Mouse (Mus musculus) granulocyte monocyte progenitor cell, adult 5-6 weeks (primary cell): ENCODE measurements around the gene Eps15l1. TPM values are rescaled to one million over a fixed set of nuclear protein-coding genes. Genes with fewer than 3 reads are reported as not detected.

ENCODE experiments used
- ATAC-seq: replicated peaks from 2 replicates; pipeline ENCODE4 v1.8.0; 2016; ENCODE audit warnings: mild to moderate bottlenecking, moderate TSS enrichment, inconsistent platforms; ENCODE audit not compliant: poor library complexity, severe bottlenecking
- total RNA-seq, 2 experiments: library from RNA; stranded (forward) in 1 of 2; stranded (reverse) in 1 of 2; fragments of 200-712, 200-1000 nt in 1 of 2; fragments of >200 nt in 1 of 2; fragmentation: Nextera tagmentation in 1 of 2; gene quantifications; 2 replicates each; pipeline ENCODE4 v1.2.3; 2014 to 2017

Gene Eps15l1
- total RNA-seq, 2 experiments from 2014 or later = 38.6 to 58.3 TPM

DNA sequence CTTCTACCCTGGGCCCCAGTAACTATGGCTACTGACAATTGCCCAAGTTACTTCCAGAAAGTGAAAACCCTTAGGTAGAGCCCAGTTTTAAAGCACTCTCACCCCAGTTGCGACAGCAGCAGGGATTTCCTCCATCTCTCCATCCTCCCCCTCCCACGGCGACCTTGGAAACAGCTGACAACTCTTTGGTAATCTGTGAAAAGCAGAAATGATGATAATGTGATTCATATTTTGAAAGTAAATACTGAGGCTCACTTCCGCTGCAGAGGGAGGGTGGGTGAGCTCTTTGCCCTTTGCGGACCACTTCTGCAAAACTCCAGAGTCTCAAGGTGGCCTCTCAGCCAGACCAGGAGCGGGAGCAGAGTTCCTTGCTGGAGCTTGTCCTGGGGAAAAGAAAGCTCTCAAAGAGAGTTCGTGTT is 98.8 kb downstream of the Eps15l1 start:
- ATAC-seq = peak; percentile 57

DNA sequence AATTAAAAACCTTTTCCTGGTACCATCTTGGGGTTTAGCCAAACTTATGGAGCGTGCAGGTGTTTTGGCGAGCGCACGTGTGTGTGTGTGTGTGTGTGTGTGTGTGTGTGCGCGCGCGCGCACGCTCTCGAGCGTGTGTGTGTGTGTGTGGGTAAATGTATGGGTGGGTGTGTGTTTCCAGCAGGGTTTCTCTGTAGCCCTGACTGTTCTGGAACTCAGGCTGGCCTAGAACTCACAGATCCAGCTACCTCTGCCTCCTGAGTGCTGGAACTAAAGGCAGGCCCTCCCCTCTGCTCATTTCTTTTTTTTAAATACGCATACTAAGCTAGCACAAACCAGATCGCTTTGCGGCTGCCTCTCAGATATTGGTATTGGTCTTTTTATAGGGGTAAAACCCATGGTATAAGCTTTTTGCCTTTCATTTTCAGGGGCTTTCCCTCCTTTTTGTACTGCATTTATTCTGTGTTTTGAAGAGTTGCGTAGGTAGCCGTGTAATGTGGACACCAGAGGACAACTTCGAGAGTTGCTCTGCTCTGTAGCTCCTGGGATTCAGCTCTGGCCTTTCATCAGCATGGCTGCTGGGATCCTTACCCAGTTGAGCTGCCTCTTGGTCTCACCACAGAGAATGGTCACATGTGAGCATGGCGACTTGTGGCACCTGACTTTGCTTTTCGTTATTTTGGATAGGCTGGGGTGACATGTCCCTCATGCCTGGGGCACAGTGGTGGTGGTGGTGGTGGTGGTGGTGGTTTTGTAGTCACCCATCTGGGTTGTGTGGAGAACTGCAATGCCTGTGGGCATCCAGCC is 99.4 kb downstream of the Eps15l1 start:
- ATAC-seq = no peak

DNA sequence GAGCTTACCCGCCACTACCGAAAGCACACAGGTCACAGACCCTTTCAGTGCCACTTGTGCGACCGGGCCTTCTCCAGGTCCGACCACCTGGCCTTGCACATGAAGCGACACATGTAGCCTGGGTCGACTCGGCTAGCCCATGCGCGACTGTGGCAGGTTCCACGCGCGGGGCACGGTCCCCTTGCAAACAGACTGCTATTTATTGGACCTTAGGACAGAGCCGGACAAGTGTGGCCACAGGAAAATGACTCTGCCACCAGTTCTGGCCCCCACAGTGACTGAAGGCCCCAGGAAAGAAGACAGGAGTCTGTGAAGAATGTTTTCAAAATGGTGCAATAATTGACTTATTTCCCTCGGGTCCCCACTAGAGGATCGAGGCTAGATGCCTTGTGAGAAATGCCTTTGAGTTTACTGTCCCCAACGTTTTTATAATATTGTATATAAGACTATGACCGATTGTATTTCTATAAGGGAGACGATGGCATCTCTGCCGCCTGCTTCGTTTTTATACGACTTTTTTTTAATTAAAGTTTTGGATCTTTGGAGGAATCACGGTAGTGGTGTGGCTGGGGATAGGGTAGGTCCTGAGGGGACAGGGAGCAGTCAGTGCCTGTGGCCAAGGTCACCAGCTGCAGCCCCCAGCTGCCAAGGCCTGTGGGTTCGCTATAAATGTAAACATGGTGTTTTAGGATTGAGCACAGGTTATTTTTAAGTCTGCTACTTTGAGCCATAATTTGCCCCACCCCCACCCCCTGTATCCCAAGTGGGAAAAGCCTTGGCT is 100.3 kb downstream of the Eps15l1 start:
- no peak for ATAC-seq

DNA sequence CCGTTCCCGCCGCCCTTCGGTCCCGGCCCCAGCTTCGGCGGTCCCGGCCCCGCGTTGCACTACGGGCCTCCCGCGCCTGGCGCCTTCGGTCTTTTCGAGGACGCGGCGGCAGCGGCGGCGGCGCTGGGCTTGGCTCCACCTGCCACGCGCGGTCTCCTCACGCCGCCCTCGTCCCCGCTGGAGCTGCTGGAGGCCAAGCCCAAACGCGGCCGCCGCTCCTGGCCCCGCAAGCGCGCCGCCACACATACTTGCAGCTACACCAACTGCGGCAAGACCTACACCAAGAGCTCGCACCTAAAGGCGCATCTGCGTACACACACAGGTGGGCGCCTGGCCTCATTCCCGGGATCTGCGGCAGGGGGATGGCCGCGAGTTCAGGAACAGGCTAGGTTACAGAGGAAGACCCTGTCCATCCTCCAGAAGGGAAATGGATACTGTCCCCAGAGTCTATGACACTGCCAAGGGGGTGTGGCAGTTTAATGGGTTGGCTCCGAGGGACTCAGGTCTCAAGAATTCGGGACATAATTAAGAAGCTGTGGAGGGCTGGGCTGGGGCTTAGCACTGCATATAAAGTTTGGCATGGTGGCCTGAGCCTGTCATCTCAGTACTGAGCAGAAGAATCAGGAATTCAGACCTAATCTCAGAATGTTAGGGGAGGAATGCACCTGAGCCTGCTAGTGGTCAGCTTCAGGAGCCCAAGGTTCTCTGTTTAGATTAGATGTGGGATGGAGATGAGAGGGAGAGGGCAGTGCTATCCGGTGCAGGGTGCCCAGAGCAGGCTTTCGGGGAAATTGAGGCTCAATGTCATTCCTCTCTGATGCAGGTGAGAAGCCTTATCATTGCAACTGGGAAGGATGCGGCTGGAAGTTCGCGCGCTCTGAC is 101.1 kb downstream of the Eps15l1 start:
- ATAC-seq = no peak

DNA sequence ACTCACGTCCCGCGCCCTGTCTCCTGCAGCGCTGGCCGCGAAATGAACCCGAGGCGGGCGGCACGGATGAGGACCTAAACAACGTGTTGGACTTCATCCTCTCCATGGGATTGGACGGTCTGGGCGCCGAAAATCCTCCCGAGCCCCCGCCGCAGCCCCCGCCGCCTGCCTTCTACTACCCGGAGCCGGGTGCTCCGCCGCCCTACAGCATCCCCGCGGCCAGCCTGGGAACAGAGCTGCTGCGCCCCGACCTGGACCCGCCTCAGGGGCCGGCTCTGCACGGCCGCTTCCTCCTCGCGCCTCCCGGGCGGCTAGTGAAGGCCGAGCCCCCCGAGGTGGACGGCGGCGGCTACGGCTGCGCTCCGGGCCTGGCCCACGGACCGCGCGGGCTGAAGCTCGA is 101.9 kb downstream of the Eps15l1 start:
- ATAC-seq = 0 out of 2 replicates have a peak, but pooled peaks have one; percentile 0

DNA sequence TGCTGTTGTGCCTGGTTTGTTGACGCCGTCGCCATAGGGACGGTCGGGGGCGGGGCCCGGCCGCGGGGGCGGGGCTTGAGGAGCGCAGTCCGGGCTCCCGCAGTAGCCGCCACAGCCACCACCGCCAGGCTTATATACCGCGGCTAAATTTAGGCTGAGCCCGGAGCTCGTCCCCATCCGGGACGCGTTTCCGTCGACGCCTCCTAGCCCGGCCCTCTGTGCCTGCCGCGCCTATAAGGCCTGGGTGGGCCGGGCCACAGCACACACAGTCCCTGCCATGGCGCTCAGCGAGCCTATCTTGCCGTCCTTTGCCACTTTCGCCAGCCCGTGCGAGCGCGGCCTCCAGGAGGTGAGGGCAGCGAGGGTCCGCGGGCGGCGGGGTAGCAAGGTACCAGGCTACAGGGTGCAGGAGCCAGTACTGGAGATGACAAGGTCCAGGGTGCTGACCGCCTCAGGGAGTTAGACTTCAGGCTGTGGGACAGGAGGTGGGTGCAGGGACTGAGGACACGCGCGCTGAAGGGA is 102.4 kb downstream of the Eps15l1 start, which contains the start of gene Klf2:
Klf2 (plus strand) TSS at position 233 of the 522 bp plus-strand sequence.
- ATAC-seq = peak; percentile 54

DNA sequence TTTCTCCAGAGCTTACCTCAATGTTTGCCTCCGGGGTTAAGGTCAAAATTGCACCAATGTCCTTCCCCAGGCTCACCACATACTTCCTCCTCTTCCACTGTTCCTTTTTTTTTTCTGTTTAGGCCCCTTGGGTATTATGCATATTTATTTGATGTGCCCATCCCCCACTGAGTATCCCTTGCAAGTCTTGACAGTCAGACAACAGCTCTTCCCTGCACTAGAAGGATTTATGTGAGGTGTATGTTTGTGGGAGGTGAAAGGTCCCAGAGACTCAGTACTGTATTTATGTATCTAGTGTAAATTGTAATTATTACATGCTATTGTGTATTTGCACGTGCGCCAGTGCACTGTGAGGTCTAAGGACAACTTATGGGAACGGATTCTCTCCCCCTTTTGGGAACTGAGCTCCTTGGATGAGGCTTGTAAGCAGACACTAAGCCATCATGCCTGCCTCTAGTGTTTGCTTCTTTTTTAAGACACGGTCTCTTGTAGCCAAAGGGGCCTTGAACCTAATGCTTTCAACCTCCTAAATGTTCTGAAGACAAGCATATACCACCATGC is 103.4 kb downstream of the Eps15l1 start:
- ATAC-seq = peak; percentile 28

DNA sequence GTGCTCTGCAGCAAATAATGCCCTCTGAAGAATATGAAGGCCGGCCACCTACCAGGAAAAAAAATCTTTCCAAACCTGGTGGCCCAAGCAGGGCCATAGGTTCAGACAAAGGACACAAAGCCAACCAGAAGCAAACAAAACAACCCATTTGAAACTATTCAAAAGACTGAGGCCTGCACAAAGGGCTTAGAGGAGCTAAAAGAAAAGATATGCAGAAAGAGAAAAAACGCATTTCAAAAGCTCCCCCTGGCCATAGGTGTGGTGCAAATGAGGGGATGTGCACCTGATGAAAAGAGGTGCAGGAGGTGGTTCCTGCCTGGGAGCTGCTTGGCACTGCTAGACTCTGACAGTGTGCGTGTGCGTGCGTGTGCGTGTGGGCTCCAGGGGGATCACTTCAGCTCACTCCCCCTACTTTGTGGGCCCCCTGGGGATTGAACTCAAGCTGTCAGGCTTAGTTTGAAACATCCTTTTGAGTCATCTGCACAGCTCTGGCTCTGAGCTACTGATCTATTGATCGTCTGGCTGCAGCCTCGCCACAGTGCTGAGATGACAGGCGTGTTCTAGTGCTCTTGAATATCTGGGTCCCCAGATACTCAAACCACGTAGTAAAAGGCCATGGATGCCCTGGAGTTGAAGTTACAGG is 105.1 kb downstream of the Eps15l1 start:
- ATAC-seq = no peak

DNA sequence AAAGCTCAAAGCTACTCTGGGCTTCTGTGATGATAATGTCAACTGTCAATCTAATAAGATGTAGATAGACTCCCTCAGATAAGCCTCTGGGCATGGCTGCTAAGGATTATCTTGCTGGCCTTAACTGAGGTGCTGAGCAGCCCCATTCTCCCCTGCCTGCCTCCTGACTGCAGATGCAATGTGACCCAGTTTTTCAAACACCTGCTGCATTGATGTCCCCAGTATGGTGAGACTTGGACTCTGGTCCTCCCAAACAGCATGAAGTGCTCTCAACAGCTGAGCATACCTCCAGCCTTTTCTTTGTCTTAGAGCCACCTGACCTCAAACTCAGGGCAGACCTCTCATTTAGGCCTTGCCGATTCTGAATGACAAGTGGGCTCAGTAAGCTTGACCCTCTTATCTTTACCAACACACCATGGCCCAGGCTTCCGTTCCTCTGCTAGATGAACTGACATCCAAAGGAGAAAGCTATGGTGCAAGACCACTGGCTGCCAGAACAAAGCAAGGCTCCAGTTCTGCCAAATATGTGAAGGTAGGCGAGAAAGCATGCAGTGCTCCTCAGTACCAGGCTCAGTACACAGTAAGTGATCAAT is 108.2 kb downstream of the Eps15l1 start:
- ATAC-seq = no peak

DNA sequence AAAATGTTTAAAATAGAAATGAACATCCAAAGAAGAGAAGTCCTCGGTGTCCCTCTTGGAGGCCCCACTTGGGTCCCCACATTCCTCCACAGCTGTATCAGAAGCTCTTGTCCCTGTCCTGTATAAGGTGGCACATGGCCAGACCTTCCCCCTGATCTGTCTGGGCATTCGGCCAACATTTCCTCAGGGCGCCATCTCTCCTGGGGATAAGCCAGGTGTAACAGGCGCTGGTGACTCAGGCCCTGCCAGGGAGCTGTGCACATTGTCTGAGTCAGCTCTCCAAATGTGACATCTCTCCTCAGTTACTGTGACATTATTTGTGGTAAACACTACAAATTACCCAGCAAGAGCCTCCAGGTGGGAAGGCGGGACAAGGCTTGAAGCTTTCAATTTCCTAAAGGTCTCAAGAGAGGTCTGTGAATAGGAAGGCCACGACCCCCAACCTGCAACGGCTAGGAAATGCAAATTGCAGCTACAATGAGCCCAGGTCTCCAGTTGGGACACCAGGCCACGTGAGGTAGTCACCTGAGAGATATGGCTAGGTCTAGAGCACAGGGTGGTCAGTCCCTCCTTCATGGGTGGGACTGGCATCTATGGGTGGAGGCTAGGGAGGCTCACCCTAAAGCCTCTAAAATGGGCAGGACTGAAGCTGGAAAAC is 110.3 kb downstream of the Eps15l1 start:
- ATAC-seq = no peak

DNA sequence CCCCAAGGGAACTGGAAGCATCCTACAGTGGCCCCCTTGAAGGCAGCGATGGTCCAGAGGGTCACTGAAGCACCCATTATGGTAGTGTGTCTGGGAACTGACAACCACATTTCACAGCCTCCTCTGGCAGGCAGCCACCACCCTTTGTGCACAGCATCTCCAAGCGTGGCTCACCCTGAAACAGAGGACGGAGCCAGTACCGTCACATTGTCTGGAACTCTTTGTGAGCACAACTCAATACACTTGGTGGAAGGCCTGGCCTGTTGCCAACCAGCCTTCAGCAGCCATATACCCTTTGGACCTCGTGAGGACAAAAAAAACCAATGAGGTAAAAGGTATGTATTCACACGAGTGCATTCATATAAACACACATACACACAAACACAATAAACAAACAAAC is 113.0 kb downstream of the Eps15l1 start:
- ATAC-seq = no peak

DNA sequence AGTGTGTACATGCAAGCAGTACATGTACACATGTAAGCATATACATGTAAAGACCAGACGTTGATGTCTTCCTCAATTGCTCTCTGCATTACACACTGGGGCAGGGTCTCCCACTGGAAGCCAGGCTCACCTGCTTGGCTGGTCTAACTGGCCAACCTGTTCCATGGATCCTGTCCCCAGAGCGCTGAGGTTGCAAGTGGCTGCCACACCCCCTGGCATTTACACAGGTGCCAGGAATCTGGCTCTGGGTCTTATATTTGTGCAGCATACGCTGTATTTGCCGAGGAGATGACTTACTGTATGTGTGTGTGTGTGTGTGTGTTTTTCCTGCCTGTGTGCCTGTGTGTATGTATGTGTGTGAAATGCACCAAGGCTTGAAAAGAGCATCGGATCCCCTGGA is 114.3 kb downstream of the Eps15l1 start:
- no peak for ATAC-seq

DNA sequence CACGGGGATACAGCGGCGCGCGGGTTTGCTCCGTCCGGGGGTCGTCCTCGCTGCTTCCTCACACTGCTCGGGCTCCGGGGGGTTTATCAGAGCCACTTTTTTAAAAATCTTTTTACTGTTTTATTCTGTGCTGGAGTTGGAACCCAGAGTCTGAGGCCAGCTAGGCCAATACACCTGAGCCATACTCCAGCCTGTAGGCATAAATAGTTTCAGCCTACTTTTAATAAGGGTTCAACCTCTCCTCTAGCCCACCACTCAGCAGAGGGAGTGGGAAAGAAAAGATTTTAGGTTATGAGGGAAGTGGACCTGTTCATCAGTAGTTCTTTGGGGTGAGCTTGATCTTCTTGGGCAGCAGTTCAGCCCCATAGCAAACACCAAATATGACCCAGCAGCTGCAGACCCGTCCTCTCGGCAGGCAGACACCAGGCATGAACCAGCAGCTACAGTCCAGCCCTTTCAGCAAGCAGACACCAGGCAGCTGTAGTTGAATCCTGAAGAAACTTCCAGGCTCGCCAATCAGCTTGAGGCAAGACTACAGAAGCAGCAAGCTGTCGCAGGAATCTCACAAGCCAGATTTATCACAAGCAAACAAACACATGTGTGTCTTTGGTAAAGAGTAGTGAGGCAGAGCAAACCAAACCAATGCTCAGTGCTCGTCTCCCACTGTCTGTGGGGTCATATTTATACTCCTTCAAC is 115.9 kb downstream of the Eps15l1 start, which contains the start of gene Gm10282:
Gm10282 (minus strand) TSS at position 51 of the 696 bp plus-strand sequence.
- no peak for ATAC-seq

DNA sequence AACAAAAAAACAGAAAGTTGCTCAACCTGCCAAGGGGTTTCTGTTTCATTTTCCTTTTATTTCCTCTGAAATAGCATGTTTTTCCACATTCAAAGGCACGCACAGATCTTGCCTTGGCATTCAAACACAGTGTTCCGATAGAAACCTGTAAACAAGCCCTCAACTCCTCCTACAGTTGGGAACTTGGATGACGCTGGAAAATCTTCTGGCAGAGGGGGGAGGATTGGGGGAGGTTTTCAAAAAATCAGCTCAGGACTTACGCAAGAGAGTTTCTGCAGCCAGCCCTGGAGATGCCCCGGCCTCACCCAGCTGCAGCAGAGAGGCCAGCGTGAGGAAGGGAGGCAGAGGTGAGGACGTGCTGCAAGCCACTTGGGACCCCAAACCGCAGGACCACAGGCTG is 117.6 kb downstream of the Eps15l1 start:
- ATAC-seq = peak; percentile 97

DNA sequence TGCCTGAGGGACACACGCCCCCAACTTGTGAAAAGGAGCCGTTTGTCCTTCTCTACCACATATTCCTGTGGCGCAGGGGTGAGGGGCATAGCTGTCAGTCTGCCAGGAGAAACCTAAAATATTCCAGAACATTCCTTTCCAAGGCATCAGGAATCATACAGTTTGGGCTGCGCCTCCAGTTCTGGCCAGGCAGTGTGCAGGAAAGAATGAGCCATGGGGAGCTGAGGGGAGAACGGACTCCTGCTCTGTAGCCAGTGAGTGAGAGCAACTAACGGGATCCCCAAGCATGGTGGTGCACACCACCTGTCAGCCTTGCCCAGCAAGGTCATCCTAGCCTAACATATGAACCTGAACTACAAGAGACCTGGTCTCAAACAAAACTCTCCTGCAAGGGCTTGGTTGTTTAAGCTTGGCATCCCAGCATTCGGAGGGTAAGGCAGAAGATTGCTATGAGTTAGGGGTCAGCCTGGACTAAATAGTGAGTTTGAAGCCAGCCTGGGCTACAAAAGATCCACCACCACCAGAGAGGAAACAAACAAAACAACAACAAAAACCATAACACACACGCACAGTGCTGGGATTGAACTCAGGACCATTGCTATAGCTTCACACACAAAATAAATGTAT is 118.2 kb downstream of the Eps15l1 start:
- peak; percentile 29; the same call in 1 of the 2 replicates for ATAC-seq

DNA sequence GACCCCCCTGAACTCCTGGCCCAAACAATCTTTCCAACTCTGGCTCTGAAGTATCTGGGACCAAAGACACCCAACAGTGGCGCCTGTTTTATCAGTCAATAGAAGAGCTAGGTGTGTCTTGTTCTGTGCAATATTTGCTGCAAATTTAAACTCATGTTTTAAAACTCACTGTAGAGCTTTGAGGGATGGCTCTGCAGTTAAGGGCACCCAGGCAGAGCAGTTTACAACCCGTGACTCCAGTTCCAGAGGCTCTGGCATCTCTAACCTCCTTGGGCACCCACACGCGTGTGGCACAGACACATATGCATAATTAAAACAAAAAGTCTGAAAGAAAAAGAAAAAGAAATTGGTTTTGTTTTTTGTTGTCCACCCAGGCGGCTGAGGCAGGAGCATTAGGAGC is 119.8 kb downstream of the Eps15l1 start:
- no peak for ATAC-seq

DNA sequence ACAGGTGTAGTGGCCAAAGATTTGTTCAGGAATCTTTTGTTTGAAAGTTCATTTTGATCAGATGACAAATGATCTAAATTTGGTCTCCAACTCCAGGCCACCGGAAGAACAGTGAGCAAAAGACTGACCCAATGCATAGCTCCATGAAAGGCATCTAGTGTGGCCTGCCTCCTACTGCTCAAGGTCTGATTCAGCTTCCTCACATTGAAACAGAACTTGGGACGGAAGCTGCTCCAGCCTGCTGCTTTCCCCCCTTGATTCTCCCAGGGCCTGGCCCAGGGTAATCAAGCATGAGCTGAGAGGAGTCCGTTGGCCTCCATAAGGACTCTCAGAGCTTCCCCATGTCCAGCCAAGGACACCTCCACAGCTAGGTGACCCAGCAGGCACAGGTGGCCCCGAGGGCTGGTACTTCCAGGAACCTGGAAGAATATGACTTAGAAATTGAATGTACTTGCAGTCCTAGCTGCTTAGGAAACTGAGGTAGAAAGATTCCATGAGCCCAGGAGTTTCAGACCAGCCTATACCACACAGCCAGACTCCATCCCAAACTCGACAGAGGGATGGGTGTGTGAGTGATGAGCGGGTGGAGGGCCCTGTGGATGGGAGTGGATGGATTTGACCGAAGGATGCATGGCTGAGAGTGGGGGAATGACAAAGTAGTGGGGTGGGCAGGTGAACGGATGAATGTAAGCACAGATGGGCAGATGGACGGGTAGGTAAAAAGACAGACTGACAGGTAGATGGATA is 120.4 kb downstream of the Eps15l1 start:
- ATAC-seq = no peak
